Mouse (Mus musculus) thymus, adult 2 months (tissue): ENCODE data around the gene Gm3045.

Experiments
- CTCF ChIP-seq: fragments of 200-500 bp; IDR thresholded peaks from 2 replicates; pipeline ENCODE4 v1.5.1; 2012; ENCODE audit warnings: mild to moderate bottlenecking, control low read depth, low read length, moderate library complexity, borderline replicate concordance; ENCODE audit not compliant: control insufficient read depth, poor library complexity, insufficient read depth; ENCODE audit errors: extremely low read depth
- POLR2A ChIP-seq: fragments of 200-500 bp; IDR thresholded peaks from 2 replicates; pipeline ENCODE4 v1.6.1; 2012; ENCODE audit warnings: mild to moderate bottlenecking, low read length, control low read depth, moderate library complexity; ENCODE audit not compliant: control insufficient read depth, poor library complexity, insufficient read depth; ENCODE audit errors: extremely low read depth

DNA sequence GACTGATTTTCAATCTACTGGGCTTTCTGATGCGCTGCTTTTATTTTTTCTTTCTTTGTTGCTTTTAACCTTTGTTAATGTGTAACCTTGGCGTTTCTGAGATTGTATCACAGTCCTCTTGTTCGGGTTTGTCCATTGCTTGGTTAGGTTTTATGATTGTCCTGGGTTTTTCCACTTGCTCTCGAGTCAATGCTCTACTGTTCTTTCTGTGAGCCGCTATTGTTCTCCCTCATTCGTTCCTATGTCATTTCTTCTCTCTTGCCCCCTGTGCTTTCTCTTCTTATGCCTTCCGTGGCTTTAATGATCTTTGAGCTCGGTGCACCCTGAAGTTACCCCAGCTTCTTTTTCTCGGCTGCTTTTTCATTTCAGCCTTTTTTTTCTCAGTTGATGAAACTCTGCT, 31.6 kb downstream of the Gm3045 start:
- TF ChIP-seq CTCF (no peak), POLR2A (no peak)
